Comparison of ENCODE assay signal across 20 mouse cellular contexts in the genomic region with DNA sequence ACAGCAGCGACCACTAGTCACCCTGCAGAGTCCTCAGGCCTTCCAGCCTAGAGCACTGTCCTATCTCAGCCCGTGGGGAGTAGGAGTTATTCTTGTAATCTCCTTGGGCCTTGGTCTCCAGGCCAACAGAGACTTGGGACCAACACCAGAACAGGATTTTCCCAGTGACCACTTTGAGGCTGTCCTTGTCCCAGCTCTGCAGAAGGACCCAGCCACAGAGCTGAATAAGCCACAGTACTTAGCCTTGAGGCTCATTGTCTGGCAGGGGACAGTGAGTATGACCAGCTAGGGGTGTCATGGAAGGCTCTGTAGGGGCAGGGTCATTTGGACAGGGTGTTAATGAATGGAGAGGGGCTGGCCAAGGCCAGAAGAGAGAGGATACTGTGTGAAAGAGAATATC.
DNase-seq lines count a peak whose midpoint lies in the region; ATAC-seq and TF ChIP-seq lines count a peak whose summit lies in the region.
"Had no signal": no experiment of that assay in that cellular context is flagged by ENCODE, and none has a peak within 500 bp of the region (broad histone marks: within the 10 kb centered on the region; RNA-seq: fewer than 3 reads in every experiment).

No protein-coding gene starts in this region.

- H3K36me3 ChIP-seq in forebrain, embryonic 10.5 days (replicated peaks), result no peaks in the 10 kb centered on the region
- H3K36me3 ChIP-seq in forebrain, embryonic 14.5 days (ENCODE audit: control insufficient read depth, insufficient read depth, low read length), result no peaks in the 10 kb centered on the region
- H3K36me3 ChIP-seq in kidney, postnatal 0 days (ENCODE audit: insufficient read depth, low read length), result no peaks in the 10 kb centered on the region
- no peaks in the 10 kb centered on the region for H3K36me3 ChIP-seq in hindbrain, embryonic 16.5 days (ENCODE audit: control insufficient read depth, insufficient read depth, low read length)
- H3K36me3 ChIP-seq in midbrain, postnatal 0 days (ENCODE audit: insufficient read depth, low read length), result no peaks in the 10 kb centered on the region
- H3K36me3 ChIP-seq in lung, postnatal 0 days (ENCODE audit: insufficient read depth, low read length), result no peaks in the 10 kb centered on the region
- H3K36me3 ChIP-seq: liver, embryonic 12.5 days; lung, embryonic 15.5 days had no signal

- no peak overlapping the region for H3K9ac ChIP-seq in forebrain, embryonic 14.5 days (ENCODE audit: low read length)
- H3K9ac ChIP-seq in kidney, postnatal 0 days (ENCODE audit: low read depth, low read length), result no peak overlapping the region; the same call in 1 of the 2 replicates
- no peak overlapping the region for H3K9ac ChIP-seq in hindbrain, embryonic 16.5 days (ENCODE audit: low read depth, low read length)
- no peak overlapping the region for H3K9ac ChIP-seq in midbrain, postnatal 0 days (replicated peaks; ENCODE audit: low read length, poor library complexity, severe bottlenecking)
- H3K9ac ChIP-seq in lung, postnatal 0 days (replicated peaks; ENCODE audit: low read depth), result no peak overlapping the region
- H3K9ac ChIP-seq: forebrain, postnatal 0 days; liver, embryonic 12.5 days; lung, embryonic 15.5 days had no signal

- WGBS in forebrain, embryonic 10.5 days, result 79% methylated on average over 2 of the region's 2 CpGs
- 74% methylated on average over 2 of the region's 2 CpGs for WGBS in forebrain, embryonic 14.5 days
- 54% methylated on average over 2 of the region's 2 CpGs for WGBS in kidney, postnatal 0 days
- 63% methylated on average over 2 of the region's 2 CpGs for WGBS in hindbrain, embryonic 16.5 days
- WGBS in midbrain, postnatal 0 days, result 53% methylated on average over 2 of the region's 2 CpGs
- WGBS in lung, postnatal 0 days, result 79% methylated on average over 2 of the region's 2 CpGs
- 67% methylated on average over 2 of the region's 2 CpGs for WGBS in lung, adult 2 months

- no peak for ATAC-seq in forebrain, embryonic 14.5 days
- ATAC-seq in kidney, postnatal 0 days (replicated peaks; ENCODE audit: low FRiP score, low read depth), result no peak
- no peak for ATAC-seq in hindbrain, embryonic 16.5 days
- no peak for ATAC-seq in midbrain, postnatal 0 days (ENCODE audit: low FRiP score)
- no peak for ATAC-seq in lung, postnatal 0 days
- ATAC-seq: forebrain, postnatal 0 days; intestine, embryonic 16.5 days; liver, embryonic 12.5 days had no signal

- H3K9me3 ChIP-seq in forebrain, embryonic 10.5 days, result no peaks in the 10 kb centered on the region
- no peaks in the 10 kb centered on the region for H3K9me3 ChIP-seq in forebrain, embryonic 14.5 days (replicated peaks; ENCODE audit: control insufficient read depth, low read length)
- H3K9me3 ChIP-seq in kidney, postnatal 0 days (replicated peaks; ENCODE audit: low read length), result no peaks in the 10 kb centered on the region
- no peaks in the 10 kb centered on the region for H3K9me3 ChIP-seq in hindbrain, embryonic 16.5 days (ENCODE audit: control insufficient read depth, low read length)
- H3K9me3 ChIP-seq in midbrain, postnatal 0 days (ENCODE audit: low read length), result no peaks in the 10 kb centered on the region
- no peaks in the 10 kb centered on the region for H3K9me3 ChIP-seq in lung, postnatal 0 days (ENCODE audit: low read length)
- H3K9me3 ChIP-seq: liver, embryonic 12.5 days; lung, embryonic 15.5 days had no signal

- H3K4me1 ChIP-seq in forebrain, embryonic 10.5 days, result peaks cover 74% of the 10 kb centered on the region
- peaks cover 5% of the 10 kb centered on the region; the same call in 1 of the 2 replicates for H3K4me1 ChIP-seq in forebrain, embryonic 14.5 days (ENCODE audit: control insufficient read depth, insufficient read depth, low read length)
- H3K4me1 ChIP-seq in kidney, postnatal 0 days (replicated peaks; ENCODE audit: insufficient read depth, low read length), result peaks cover 11% of the 10 kb centered on the region
- peaks cover 14% of the 10 kb centered on the region for H3K4me1 ChIP-seq in hindbrain, embryonic 16.5 days (ENCODE audit: control insufficient read depth, insufficient read depth, low read depth, low read length)
- no peaks in the 10 kb centered on the region for H3K4me1 ChIP-seq in midbrain, postnatal 0 days (ENCODE audit: insufficient read depth, low read length)
- no peaks in the 10 kb centered on the region for H3K4me1 ChIP-seq in lung, postnatal 0 days (ENCODE audit: insufficient read depth, low read depth, low read length)
- no peaks in the 10 kb centered on the region for H3K4me1 ChIP-seq in lung, adult 2 months (ENCODE audit: control insufficient read depth, insufficient read depth, low read length)

- TF ChIP-seq CTCF in kidney, postnatal 0 days (IDR thresholded peaks at IDR 0.05; ENCODE audit: low read depth), result no peak
- no peak for TF ChIP-seq CTCF in midbrain, postnatal 0 days (IDR thresholded peaks at IDR 0.05)
- TF ChIP-seq CTCF in lung, postnatal 0 days (IDR thresholded peaks at IDR 0.05), result no peak
- no peak for TF ChIP-seq CTCF in lung, adult 2 months (IDR thresholded peaks at IDR 0.05; ENCODE audit: insufficient read depth, low read length)

- no peak for TF ChIP-seq POLR2A in lung, adult 2 months (IDR thresholded peaks at IDR 0.05; ENCODE audit: borderline replicate concordance, extremely low read depth, low read depth, low read length)

- no peak for DNase-seq in forebrain, embryonic 10.5 days (ENCODE audit: extremely low spot score, low spot score)
- DNase-seq in forebrain, embryonic 14.5 days (ENCODE audit: low spot score), result no peak
- DNase-seq in kidney, postnatal 0 days (ENCODE audit: low spot score), result no peak
- DNase-seq in kidney, adult 18-20 months, result no peak
- DNase-seq in midbrain, postnatal 0 days (ENCODE audit: low spot score), result no peak
- DNase-seq in lung, postnatal 0 days (ENCODE audit: low spot score), result no peak
- no peak for DNase-seq in lung, adult 2 months
- DNase-seq: cerebellum, adult 11 months; cerebellum, postnatal 36 days; forebrain, postnatal 0 days; gastrocnemius, adult 2 months; heart, adult 18-20 months; heart, postnatal 14 days; kidney, postnatal 14 days; spleen, adult 18-20 months had no signal

- no peak overlapping the region for H3K4me3 ChIP-seq in forebrain, embryonic 10.5 days
- H3K4me3 ChIP-seq in forebrain, embryonic 14.5 days (ENCODE audit: low read depth, low read length), result no peak overlapping the region
- no peak overlapping the region for H3K4me3 ChIP-seq in kidney, postnatal 0 days (replicated peaks; ENCODE audit: low read depth, low read length)
- no peak overlapping the region for H3K4me3 ChIP-seq in hindbrain, embryonic 16.5 days (ENCODE audit: low read length)
- H3K4me3 ChIP-seq in midbrain, postnatal 0 days (ENCODE audit: low read depth, low read length), result no peak overlapping the region
- no peak overlapping the region for H3K4me3 ChIP-seq in lung, postnatal 0 days (ENCODE audit: low read depth, low read length)
- H3K4me3 ChIP-seq in lung, adult 2 months (replicated peaks; ENCODE audit: extremely low read depth, low read depth, low read length), result no peak overlapping the region
- H3K4me3 ChIP-seq: gastrocnemius, adult 2 months; liver, embryonic 12.5 days; lung, embryonic 15.5 days; myocyte had no signal

- H3K27ac ChIP-seq in forebrain, embryonic 10.5 days, result peak overlapping the region; percentile 45
- no peak overlapping the region for H3K27ac ChIP-seq in forebrain, embryonic 14.5 days (ENCODE audit: low read depth, low read length)
- 0 out of 2 replicates have a peak overlapping the region, but pooled peaks have one; percentile 16 for H3K27ac ChIP-seq in kidney, postnatal 0 days
- 0 out of 2 replicates have a peak overlapping the region, but pooled peaks have one; percentile 17 for H3K27ac ChIP-seq in hindbrain, embryonic 16.5 days (ENCODE audit: low read depth, low read length)
- 0 out of 2 replicates have a peak overlapping the region, but pooled peaks have one; percentile 13 for H3K27ac ChIP-seq in midbrain, postnatal 0 days (ENCODE audit: low read depth, low read length)
- H3K27ac ChIP-seq in lung, postnatal 0 days (ENCODE audit: low read length), result no peak overlapping the region
- H3K27ac ChIP-seq: gastrocnemius, adult 2 months; liver, embryonic 12.5 days; lung, embryonic 15.5 days had no signal

- no peaks in the 10 kb centered on the region; the same call in 1 of the 2 replicates for H3K27me3 ChIP-seq in forebrain, embryonic 10.5 days (ENCODE audit: poor library complexity, severe bottlenecking)
- no peaks in the 10 kb centered on the region for H3K27me3 ChIP-seq in forebrain, embryonic 14.5 days (replicated peaks; ENCODE audit: control insufficient read depth, insufficient read depth, low read length)
- no peaks in the 10 kb centered on the region for H3K27me3 ChIP-seq in kidney, postnatal 0 days (ENCODE audit: insufficient read depth, low read length)
- H3K27me3 ChIP-seq in hindbrain, embryonic 16.5 days (replicated peaks; ENCODE audit: control insufficient read depth, insufficient read depth, low read length), result no peaks in the 10 kb centered on the region
- H3K27me3 ChIP-seq in midbrain, postnatal 0 days (ENCODE audit: insufficient read depth, low read length), result no peaks in the 10 kb centered on the region
- H3K27me3 ChIP-seq in lung, postnatal 0 days (replicated peaks; ENCODE audit: insufficient read depth, low read length), result no peaks in the 10 kb centered on the region
- H3K27me3 ChIP-seq: liver, embryonic 12.5 days; lung, embryonic 15.5 days had no signal

- TF ChIP-seq EP300 in lung, postnatal 0 days (IDR thresholded peaks at IDR 0.05), result no peak

- no peak overlapping the region for H3K4me2 ChIP-seq in forebrain, embryonic 14.5 days (ENCODE audit: low read length)
- H3K4me2 ChIP-seq in kidney, postnatal 0 days (ENCODE audit: low read length), result no peak overlapping the region
- H3K4me2 ChIP-seq in hindbrain, embryonic 16.5 days (ENCODE audit: low read length), result no peak overlapping the region
- no peak overlapping the region for H3K4me2 ChIP-seq in midbrain, postnatal 0 days (ENCODE audit: low read depth, low read length, poor library complexity, severe bottlenecking)
- no peak overlapping the region for H3K4me2 ChIP-seq in lung, postnatal 0 days (replicated peaks; ENCODE audit: low read depth, low read length)
- H3K4me2 ChIP-seq: liver, embryonic 12.5 days; lung, embryonic 15.5 days had no signal

Comparison
In these comparisons a context has a peak if more than half of its experiments do, and no peak if none do; other contexts are left out.
1. H3K27ac ChIP-seq: peak in forebrain, embryonic 10.5 days (single experiment), kidney, postnatal 0 days (single experiment), hindbrain, embryonic 16.5 days (single experiment) and midbrain, postnatal 0 days (single experiment); none in forebrain, embryonic 14.5 days (single experiment) and lung, postnatal 0 days (single experiment).